Mouse (Mus musculus) retina, adult 2 months (tissue): ENCODE data around the gene Plcl1.

ENCODE experiments used
- DNase-seq: peaks from one replicate; pipeline ENCODE4 v3.0.0-alpha.2; 2012; ENCODE audit warnings: low read depth, low spot score

Gene Plcl1

DNA sequence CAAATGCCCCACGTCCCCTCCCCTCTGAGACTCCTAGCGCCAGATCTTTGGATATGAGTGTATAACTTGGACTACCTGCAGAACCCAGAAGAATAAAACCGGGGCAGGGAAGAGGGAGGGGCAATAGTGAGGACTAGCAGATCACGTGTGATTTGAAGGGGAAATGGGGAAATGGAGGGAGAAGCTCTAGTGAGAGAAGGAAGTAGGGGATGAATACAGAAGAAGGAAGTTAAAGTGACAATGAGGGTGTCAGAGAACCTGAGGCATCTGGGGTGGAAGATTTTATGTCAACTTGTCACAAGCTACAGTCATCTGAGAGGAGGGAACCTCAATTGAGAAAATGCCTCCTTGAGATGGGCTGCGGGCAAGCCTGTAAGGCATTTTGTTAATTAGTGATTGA lies 119.4 kb downstream of the Plcl1 start:
- DNase-seq: no peak

DNA sequence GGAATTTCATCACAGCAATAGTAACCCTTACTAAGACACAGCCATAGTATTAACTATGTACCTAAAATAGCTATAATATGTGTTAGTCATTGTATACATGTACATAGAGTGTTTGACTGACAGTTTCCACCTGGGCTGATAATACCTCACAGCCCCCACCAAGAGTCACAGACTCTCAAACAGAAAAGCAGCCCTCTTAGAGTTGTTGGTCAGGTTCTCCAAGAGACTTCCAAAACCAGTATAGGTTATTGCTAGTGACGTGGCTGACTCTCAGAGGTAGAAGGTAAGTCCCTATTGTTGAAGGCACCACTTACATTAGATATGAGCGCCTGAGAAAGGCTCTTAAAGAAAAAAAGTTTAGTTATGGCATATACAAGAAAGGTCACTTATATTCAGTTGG lies 120.0 kb downstream of the Plcl1 start:
- no peak for DNase-seq

DNA sequence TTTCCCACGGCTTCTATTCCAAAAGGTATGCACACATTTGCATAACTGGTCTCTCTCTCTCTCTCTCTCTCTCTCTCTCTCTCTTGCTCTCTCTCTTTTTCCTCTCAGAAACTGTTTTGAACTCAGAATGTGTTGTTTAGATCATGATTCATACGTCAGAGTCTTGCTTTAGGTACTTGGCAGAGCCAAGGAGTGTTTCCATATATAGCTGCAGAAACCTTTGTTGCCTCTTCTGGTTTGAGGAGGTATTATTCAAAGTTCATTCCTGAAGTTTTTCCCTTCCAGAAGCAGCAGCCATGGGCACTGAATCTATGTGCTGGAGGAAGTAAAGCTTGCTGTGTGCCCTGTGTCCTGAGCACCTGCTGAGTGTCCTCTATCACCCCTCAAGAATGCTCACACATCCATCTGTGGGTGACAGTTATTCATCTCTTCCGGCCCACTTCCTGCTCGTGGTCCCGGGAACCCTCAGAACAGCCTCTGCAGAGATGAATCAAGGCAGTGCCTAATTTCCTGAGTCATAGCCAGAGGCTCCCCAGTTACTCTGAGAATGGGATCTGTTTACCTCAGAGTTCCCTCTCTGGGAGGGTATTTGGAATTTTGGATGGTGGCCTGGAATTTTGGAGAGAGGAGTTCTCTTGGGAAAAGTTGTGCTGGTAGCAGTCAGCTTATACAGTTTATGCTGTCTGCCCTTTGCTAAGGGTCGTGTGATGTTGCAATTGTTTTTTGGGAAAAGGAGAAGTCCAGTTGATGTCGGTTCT lies 123.0 kb downstream of the Plcl1 start:
- no peak for DNase-seq

DNA sequence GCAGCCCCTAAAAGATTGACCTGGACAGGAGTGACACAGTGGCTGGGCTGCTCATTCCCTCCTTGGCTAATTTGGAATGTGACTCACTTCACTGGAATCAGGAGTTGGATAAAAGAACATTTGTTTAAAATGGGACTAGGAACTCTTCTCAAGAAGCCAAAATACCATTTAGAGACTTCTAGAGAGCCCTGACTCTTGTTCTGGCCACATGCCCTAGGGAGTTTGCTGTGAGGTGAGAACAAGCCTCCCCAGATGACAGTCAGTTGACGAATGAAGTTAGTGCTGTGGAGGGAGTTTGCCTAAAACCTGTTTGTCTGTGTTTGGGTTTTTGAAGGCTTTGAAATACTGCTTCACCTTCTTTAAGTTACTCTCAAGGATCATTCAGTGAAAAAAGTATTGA lies 128.1 kb downstream of the Plcl1 start:
- no peak for DNase-seq

DNA sequence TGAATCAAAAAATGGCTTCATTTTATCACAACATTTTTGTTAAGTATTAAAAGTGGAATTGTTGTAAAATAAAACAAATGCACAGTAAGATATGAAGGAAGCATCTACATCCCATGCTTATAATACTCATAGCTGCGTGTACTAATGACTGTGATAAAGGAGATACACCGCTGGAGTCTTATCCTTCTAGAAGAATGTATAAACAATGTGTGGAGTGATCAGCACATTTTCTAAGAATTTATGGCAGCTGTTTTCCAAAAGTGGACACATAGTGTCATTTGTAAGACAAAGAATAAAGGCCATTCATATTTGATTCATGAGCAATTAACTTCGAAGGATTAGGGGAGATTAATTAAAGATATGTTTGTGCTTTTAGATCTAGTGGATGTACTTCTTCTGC lies 148.7 kb downstream of the Plcl1 start:
- no peak for DNase-seq

DNA sequence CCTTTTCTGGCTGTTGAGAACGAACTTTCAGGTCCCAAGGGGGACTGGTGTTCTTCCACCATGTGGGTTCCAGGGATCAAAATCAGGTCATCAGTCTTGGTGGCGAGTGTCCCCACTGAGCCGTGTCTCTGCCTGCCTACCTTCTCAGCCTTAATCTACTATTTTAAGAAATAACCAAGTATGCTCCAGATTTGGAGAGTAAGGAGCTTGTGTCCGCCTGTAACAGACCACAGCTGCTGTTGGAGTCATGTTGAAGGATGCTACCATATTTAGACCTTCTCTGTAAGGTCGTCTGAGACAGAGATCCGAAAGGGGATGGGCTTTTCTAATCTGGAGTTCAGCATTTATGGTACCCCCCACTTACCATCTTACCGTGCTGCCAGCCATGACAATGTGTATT lies 152.2 kb downstream of the Plcl1 start:
- DNase-seq: no peak

DNA sequence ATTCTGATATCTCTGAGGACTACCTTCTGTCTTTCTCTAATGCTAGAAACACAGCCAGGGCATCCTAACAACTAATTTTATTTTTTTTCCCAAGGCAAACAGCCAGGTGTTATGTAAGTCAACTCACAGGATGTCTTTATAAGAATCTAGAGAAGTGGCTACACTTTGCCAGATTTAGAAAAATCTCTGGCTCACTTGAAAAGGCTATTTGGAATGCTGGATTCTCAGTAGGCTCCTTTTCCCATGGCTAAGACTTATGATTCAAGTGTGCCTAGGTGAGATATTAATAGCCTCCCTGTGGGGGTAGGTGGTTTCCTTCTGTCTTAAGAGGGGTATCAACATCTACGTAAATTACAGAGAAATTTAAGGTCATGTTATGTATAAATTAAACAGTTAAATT lies 152.7 kb downstream of the Plcl1 start:
- no peak for DNase-seq

DNA sequence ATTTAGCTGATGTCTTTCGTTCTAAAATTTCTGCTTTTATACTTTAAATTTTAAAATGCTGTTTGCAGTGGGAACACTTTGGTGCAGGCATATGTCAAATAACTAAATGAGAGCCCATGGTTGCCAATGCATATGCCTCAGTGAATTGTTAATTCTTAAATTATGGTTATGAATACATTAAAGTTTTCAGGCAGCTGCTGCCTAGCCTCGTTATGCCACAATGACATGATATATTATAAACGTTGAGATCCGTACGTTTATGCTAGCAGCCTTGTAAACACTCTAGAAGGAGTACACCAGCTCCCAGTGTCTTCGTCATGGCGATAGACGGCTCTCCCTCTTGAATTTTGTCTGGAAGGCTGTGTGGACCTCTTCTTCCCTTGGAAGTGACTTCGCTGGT lies 154.3 kb downstream of the Plcl1 start:
- DNase-seq: no peak

DNA sequence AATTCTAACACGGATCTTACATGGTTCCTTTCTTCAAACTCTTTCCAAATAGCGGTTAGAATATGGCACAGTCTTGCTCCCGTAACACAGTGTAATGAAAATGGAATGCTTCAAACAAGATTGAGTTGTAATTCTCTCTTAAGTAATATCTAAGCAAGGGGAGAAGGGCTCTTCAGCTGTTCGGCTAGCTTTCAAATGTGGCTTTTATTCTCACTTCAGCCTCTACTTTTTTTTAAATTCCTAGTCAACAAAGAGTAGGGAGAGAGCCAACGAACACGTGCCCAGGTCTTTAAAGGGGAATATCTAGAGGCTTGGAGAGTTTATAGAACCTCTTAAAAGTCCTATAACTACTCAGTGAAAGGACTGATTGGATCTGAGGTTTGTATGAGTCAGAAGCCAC lies 160.2 kb downstream of the Plcl1 start:
- no peak for DNase-seq

DNA sequence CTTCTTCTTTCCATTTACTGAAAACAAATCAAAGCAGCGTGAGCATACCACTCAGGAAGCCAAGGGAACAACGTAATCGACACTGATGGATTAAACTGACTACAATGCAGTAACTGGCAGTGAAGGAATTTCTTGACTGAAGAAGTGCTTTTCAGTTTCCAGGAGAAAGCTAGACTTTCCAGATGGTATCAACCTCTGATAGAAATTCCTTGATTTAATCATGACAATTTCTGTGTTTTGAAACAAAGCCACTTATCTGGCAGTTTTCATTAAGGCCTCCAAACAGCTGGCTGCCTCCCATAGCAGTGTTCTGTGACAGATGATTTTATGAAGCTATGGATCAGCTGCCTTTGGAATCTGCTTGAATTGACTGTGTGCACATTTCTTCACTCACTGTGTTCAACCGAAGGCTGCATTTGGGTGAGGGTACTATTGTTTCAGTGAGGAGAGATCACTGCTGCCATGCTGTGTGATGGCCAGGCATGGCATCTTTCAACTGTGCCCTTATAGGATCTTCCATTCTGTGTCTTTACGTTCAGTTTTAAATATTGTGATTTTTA lies 162.2 kb downstream of the Plcl1 start:
- no peak for DNase-seq

DNA sequence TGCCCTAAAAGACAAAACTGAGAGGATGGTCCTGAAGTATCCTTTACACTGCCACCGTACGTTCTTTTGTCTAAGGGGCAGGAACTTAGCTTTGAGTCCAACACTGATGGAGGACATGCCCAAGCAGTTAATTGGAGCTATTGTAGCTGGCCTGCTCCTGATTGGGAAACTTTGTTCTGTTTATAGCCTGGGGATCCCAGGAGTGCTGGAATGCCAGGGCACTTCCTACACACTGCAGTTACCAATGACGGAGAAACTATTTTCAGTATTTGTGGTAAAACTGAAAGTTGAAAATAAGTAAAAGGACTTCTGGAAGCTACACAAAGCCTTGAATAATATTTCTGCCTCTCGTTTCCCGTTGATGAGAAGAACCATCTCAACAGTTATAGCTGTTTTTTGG lies 164.5 kb downstream of the Plcl1 start:
- DNase-seq: no peak

DNA sequence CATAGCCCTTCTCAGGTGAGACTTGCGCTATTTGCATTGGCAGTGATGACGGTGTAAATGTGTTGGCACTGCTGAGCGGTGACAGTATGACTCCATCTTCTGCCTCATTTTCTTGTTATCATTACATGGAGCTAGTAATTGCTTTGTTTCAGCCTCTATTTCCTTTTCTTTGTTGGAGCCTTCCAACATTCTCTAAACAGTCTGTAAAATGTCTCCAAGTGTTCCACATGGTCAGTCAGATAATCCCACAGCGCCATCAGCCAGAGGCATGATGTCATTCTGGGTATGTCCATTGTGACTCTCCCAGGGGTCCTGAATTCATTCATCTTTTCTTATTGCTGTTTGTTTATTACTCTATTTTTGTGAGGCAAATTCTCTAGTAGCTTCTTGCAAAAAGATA lies 165.7 kb downstream of the Plcl1 start:
- DNase-seq: no peak

DNA sequence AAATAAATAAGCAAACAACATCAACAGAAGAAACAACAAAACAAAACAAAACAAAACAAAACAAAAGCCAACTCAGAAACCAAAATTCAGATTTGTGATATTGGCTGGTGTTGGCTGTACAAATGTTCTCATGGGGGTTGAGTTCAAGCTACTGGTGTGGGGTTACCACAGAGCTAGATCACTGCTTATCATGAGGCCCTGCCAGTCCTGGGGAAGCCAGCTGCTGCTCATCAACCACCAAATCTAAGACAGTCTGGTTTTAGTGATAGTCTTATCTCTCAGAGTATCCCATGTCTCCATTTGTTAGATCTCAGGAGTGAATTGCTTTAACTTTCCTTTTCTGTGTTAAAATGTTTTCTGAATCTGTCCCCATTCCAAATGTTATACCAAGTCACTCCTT lies 166.5 kb downstream of the Plcl1 start:
- no peak for DNase-seq

DNA sequence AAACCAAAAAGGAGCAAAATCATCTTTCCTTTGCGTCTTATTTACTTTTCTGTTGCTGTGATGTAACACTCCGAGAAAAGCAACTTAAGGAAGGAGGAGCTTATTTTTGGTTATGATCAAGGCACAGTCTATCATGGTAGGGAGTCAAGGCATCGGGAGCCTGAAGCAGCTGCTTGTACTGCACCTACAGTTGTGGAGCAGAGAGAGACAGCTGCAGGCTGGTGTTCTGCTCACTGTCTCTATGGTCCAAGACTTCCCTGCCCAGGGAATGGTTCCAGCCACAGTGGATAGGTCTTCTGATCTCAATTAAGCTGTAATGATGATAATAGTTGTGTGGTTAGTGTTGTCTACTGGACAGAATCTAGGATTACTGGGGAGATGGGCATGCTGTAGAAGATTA lies 166.9 kb downstream of the Plcl1 start:
- DNase-seq: no peak

DNA sequence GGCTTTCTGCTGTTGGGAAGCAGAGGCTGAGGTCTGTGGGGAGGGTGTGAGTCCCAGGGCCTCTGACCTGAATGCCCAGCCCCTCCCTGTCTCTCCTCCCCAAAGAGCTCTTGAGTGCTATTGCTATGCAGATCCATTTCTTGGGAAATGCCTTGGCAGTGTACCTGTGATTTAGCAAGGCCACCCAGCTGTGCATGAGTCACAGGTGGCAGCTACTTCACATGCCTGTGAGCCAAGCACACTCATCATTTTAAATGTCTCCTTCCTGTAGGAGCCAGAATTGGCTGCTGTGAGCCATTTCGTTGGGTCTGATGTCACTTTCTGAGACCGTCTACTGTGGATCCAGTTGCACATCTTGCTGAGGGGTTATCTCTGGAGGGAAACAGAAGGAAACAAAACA lies 170.2 kb downstream of the Plcl1 start:
- no peak for DNase-seq

DNA sequence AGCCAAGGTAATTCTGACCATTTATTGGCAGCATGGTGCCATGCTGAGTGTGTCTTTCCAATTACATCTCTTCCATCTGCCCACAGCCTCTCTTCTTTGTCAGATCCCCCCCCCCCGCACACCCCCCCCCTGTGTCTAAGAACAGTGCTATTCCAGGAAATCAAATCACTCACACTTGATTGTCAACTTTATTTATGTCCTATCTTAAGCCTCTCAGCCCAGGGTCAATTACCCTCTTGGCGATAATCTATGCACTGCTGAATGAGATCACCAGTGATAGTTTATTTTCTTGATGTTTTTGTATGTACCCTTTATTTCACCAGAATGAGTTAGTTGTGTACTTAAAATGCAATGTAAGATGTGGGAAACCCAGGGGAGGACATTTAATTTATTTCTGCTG lies 176.0 kb downstream of the Plcl1 start:
- DNase-seq: no peak

DNA sequence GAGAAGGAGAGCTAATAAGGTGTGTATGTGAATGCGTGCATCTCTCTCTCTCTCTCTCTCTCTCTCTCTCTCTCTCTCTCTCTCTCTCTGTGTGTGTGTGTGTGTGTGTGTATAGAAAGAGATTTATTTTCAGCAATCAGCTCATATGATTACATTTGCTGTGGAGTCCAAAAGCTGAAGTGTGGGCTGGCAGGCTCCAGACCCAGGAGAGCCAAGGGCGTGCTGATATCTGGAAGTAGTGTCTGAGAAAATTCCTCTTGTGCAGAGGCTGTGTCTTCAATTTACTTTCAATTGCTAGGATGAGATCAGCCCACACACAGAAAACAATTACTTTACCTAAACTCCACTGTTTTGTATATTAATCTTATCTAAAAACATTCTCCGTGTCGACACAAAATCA lies 179.7 kb downstream of the Plcl1 start:
- DNase-seq: no peak

DNA sequence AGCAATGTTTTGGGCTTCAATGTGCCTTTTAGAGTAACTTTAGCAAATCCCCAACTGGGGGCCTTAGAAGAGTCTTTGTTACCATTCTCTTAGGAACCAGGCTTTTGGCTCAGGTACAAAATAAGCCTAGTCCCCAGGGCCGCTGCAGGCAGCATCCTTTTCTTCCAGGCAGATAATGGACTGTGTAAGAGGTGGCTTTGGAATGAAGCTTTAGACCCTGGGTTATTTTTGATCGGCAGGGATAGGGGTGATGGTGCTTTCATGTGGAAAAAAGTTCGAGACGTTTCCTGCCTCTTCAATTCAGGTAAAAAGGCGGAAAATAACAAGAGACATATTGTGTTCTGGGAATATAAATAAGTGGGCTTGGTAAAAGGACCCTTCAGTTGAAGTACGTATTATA lies 182.4 kb downstream of the Plcl1 start:
- no peak for DNase-seq

DNA sequence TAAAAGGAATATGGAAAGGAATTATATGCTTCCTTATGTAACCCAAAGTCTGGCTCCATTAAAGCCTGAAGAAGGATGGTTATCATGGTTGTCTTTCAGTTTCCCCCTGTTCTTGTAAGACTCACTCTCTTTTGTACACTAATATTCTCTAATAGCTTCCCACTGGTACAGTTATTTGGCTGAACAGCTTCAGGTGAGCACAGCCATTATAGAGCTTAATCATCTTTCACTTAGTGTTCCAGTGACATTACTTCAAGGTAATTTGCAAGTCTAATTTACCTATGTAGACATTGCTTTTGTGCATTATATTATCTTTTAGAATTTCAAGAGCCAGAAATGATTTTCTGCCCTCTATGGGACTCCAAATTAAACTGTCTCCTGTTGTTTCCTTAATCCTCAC lies 184.3 kb downstream of the Plcl1 start:
- no peak for DNase-seq

DNA sequence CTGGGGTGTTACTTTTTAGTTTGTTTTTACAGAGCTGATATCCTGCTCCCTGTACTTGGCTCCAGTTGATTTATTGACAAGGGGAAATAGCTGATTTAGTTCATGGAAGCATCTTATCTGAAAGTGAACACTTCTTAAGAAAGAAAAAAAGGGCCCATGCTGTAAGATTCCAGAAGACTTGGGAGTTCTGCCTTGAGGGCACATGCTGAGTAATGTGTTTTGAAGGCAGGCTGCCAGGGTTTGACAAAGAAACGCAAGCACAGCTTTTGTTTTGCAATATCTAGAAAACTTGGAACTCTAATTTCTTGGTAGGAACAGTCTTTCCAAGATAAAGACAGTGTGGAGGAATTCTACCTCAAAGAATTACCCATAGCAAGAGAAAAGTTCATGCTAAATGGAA lies 194.8 kb downstream of the Plcl1 start:
- DNase-seq: no peak

DNA sequence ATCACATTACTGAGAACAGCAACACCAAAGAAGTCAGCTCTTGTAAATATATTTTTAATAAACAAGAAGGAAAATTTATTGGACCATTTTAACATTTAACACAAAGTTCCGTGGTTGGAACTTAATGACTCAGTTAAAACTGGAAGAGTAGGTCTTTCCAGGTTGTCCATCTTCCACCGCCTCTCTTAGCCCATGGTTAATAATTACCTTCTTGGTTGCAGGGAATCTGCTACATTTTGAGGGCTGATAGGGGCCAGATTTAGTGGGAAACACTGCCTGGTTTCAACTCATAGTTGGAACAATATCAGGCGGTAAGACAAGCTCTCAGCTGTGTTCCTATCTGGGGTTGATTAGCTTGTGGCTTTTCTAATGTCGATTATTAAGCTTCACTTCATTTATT lies 198.9 kb downstream of the Plcl1 start:
- no peak for DNase-seq

DNA sequence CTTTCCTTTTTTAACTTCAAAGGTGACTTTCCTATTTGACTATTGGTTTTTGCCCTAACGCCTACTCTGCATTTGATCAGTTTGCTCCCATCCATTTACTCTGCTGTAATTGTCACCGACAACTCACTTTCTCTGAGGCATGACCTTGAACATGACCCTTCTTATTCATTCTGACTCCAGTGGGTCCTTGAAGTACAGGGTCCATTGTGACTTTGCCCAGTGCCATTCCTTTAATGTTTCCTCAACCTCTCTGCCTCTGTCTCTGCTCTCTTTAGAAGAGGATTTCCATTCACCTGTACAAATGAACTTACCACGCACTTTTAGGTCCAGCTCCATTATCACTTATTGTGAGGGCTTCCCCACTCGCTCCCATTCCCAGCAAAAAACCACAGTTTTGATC lies 199.7 kb downstream of the Plcl1 start:
- no peak for DNase-seq

DNA sequence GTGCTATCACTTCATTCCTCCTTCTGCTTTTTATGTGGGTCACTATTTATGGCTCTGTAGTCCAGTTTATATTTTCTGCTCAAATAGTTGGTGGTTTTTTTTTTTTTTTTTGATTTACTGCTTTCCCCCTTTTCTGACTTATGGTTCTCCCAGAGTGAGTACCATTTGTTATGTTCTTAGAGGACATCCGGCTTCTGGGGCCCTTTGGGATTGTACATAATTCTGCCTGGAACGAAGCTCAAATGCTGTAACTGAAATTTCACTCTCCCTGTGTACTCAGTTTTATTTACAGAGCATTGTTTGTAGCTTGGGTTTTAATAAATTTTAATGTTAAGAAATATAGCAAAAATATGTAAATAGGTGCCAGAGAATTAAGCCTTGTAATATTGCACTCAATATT lies 200.2 kb downstream of the Plcl1 start:
- DNase-seq: no peak

DNA sequence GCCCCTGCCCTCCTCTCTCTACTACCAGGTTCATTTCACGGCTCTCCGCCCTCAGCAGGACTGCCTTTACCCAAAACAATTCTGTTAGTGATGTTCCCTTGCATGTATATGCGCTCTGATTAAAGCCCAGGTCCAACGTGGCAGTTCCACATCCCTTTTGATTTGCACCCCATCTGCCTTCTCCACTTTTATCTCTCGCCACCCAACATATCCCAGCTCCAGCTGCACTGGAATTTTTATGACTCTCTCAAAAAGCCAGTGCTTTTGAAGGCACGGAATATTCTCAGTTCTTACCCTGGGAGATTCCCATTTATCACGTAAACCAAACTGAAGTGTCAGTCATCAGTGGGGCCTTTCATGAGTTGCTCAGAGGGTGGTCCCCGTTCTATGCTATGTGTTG lies 200.7 kb downstream of the Plcl1 start:
- DNase-seq: no peak
